Mouse (Mus musculus) brown adipose tissue, adult 24 weeks (tissue): ENCODE measurements around the gene Krt28. TPM values are rescaled to one million over a fixed set of nuclear protein-coding genes. Genes with fewer than 3 reads are reported as not detected.

Experiments
- H3K27ac ChIP-seq: fragments of 200-500 bp; replicated peaks from 2 replicates; pipeline ENCODE4 v1.5.1; 2012; ENCODE audit warnings: low read depth, mild to moderate bottlenecking, low read length
- H3K4me1 ChIP-seq: fragments of 200-500 bp; 2 replicates; pipeline ENCODE4 v1.6.1; 2012; ENCODE audit warnings: low read length, mixed read lengths; ENCODE audit not compliant: control insufficient read depth, insufficient read depth, insufficient read length
- H3K4me3 ChIP-seq: fragments of 200-500 bp; 2 replicates; pipeline ENCODE4 v1.5.1; 2012; ENCODE audit warnings: low read depth, mild to moderate bottlenecking, low read length, moderate library complexity; ENCODE audit not compliant: insufficient read depth
- polyA plus RNA-seq: library from polyadenylated mRNA; stranded (reverse); fragments of >200 nt; gene quantifications from 2 replicates; pipeline ENCODE4 v1.2.4, GENCODE M21; 2012; ENCODE audit not compliant: missing spikeins, insufficient read depth, insufficient read length

Gene Krt28
- polyA plus RNA-seq = not detected in 2 replicates

DNA sequence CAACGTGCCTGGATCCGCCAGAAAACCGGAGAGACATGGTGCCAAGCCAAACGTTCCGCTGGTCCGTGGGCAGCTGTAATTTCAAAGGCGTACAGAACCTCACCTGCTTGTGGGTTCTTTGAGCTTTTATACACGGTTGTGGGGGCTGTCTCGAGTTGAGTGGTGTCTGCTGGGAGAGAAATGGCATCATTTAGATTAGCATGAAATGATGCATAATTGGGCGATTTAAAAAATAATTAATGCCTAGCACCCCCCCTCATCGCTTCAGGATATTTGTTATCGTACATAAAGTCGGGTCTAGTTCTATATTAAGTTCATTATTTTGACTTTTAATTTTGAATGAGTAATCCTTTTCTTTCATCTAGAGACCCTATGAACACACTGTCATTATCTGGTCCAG lies at the start of gene Krt28:
TSS of gene Krt28 (minus strand) at position 101 of the 400 bp plus-strand sequence.
- Histone ChIP-seq H3K4me1 (no peaks in the 10 kb centered on the region), H3K4me3 (no peak within 1 kb of the TSS), H3K27ac (no peak within 1 kb of the TSS)

DNA sequence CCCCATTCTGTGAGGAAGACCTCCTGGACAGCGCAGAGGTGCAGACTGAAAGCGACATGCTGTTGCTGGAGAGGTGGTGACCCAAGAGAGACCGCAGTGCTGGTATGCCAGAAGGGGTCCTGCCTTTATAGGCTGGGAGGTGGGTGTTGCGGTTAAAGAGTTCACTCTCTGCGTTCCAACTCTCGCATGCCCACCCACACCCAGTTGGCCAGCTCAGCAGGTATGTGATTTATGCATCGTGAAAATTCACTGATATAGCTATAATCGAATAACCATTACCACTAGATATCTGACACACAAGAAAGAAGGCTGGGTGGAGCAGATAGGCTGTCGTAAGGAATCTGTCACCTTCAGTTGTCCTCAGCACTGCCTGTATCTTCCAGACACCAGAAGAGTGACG lies 47.5 kb upstream of the Krt28 start, which contains the start of gene Krt12:
TSS of gene Krt12 (minus strand) at position 101 of the 400 bp plus-strand sequence.
- Histone ChIP-seq H3K27ac (no peak within 1 kb of the TSS), H3K4me3 (no peak within 1 kb of the TSS), H3K4me1 (no peaks in the 10 kb centered on the region)

DNA sequence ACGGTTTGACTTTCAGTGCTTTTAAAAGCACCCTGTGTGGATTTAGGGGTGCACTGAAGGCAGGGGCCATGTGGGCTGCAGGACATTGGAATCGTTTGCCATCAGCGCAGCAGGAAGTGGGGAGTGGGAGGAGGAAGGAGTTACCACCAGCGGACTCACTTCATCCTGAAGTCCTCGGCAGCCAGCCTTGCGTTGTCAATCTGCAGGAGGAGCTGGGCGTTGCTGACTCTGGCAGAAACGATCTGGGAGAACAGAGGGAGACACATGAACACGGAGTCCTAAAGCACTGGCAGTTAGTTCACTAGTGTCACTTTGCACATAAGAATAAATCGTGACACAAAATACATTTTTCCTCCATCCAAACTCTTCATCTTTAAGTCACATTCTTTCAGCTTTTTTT lies 45.9 kb upstream of the Krt28 start:
- no peaks in the 10 kb centered on the region for H3K4me1 ChIP-seq
- H3K27ac ChIP-seq = no peak overlapping the region
- no peak overlapping the region for H3K4me3 ChIP-seq

DNA sequence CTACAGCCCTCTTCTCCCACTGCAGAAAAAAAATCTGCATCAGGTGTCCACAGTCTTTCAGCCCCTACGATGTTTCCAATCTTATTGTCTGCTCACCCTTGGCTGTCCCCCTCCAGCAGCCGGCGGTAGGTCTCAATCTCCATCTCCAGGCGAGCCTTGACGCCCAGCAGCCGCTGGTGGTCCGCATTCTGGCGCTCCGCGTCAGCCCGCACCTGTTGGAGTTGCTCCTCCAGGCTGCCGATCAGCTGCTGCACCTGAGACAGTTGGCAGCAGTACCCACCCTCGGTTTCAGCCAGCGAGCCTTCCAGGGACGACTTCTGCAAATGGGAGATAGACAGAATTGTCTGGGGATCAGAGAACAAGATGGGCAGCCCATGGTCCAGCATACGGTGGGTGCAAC lies 43.1 kb upstream of the Krt28 start:
- Histone ChIP-seq H3K4me1 (no peaks in the 10 kb centered on the region), H3K4me3 (no peak overlapping the region), H3K27ac (no peak overlapping the region)

DNA sequence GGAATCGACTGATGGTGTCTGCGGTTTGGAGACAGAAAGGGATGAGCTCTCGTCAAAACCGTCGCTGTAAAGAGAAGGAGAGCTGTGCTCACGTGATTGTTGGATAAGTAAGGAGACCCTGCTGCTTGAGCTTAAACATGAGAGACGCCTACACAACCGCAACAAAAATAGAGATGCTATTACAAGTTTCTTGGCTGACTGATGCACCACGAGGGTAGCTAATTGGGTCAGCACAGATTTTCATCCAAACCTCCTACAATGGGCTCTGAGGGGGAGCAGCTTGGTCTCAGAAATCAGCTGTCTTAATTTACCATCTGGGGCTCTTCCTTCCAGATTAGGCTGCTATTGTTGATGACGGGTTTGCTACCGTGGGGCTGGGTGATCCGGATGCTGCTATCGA lies 42.2 kb upstream of the Krt28 start:
- Histone ChIP-seq H3K4me3 (no peak overlapping the region), H3K27ac (no peak overlapping the region), H3K4me1 (no peaks in the 10 kb centered on the region)

DNA sequence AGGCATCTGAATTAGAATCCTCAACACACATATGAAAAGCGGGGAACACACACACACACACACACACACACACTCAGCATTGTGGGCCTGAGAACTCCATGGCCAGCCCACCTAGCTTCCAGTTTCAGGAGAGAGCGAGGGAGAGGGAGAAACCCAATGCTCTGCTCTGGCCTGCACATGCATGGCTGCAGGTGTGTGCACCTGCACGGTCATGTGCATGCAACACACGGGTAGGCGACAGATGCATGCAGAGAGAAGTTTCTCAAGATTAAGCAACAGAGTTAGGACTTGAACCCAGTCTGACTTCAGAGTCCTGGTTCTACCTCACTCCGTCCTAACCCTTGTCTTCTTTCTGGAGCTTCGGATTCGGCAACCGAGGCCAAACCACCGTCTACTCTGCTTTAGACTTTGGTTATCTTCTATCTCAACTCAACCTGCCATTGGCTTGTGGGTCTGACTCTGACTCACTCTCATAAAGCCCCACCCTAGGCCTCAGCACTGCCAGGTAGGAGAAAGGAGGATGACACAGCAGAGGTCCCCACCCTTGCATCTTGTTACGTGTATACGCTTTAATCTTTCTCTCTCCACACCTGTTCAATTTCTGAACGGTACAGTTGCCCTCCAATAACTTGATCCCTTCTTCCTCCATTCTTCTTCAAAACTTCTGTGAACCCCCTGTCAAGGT lies 39.9 kb upstream of the Krt28 start:
- no peak overlapping the region for H3K27ac ChIP-seq
- no peak overlapping the region for H3K4me3 ChIP-seq
- no peaks in the 10 kb centered on the region for H3K4me1 ChIP-seq

DNA sequence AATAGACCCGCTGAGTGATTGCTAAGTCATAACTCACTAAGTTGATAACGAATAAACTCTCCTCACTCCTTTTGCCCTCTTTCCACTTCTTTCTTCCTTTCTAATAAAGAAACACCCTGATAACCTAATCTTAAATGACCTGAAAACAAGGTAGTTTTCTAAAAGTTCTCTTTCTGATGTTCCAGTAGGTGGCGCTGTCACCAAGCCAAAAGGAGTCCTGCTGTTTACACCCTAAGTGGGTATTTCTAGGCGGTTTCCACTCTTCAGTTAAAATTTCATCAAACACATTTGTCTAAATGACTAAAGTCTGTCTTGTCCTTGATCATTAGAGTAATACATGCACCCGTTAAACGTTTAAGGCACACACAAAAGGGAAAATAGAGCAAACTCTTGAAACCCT lies 38.5 kb upstream of the Krt28 start:
- Histone ChIP-seq H3K27ac (no peak overlapping the region), H3K4me1 (no peaks in the 10 kb centered on the region), H3K4me3 (no peak overlapping the region)

- Histone ChIP-seq H3K4me1 (no peaks in the 10 kb centered on the region), H3K4me3 (no peak overlapping the region), H3K27ac (no peak overlapping the region)
These were observed 31.5 kb upstream of the Krt28 start for GRCm38 (mm10) chr11:99406186-99406585.

- Histone ChIP-seq H3K27ac (no peak overlapping the region), H3K4me1 (no peaks in the 10 kb centered on the region), H3K4me3 (no peak overlapping the region)
These were observed 25.4 kb upstream of the Krt28 start for GRCm38 (mm10) chr11:99399956-99400549.

- no peaks in the 10 kb centered on the region for H3K4me1 ChIP-seq
- H3K4me3 ChIP-seq = no peak overlapping the region
- H3K27ac ChIP-seq = no peak overlapping the region
These were observed 24.1 kb upstream of the Krt28 start for GRCm38 (mm10) chr11:99398832-99399231.

DNA sequence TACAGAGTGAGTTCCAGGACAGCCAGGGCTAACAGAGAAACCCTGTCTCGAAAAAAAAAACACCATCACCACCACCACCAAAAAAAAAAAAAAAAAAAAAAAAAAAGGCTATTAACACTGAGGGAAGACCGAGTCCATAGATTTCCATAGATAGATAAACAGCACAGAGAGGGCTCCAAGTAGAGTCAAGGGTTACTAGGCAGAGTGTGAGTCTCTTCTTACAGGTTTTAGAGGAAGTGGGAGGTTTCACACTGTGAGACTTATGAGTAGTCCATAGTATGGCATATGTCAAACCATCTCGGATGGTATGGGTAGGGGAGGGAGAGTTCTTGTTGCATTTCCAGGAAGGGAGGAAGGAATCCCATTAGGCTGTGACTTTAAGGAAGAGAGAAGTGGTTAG lies 23.4 kb upstream of the Krt28 start:
- no peak overlapping the region for H3K27ac ChIP-seq
- H3K4me1 ChIP-seq = no peaks in the 10 kb centered on the region
- H3K4me3 ChIP-seq = no peak overlapping the region

GRCm38 (mm10) chr11:99396661-99397060 lies 22.0 kb upstream of the Krt28 start:
- Histone ChIP-seq H3K4me3 (no peak overlapping the region), H3K27ac (no peak overlapping the region)

DNA sequence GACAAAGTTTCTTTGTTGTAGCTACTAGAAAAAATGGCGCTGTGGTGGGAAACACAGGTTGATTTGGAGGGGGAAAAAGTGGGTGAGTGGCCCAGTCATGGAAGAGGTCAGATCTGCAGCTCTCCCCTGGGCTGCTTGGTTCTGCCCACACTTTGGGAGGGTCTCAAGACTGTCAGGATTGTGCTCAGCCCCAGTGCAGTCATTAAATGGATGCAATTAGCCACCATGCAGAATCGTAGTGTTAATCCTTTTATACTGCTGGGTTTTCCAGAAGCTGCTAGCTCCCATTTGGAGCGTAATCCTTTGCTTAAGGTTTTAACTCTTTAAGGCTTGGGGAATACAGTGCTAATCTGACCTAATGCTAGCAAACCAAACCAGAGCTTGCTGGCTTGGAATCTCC lies 21.3 kb upstream of the Krt28 start:
- Histone ChIP-seq H3K4me1 (no peaks in the 10 kb centered on the region), H3K4me3 (no peak overlapping the region), H3K27ac (no peak overlapping the region)

More at GRCm38 (mm10) chr11:99396661-99397060, 22.0 kb upstream of the Krt28 start:
- no peaks in the 10 kb centered on the region for H3K4me1 ChIP-seq

DNA sequence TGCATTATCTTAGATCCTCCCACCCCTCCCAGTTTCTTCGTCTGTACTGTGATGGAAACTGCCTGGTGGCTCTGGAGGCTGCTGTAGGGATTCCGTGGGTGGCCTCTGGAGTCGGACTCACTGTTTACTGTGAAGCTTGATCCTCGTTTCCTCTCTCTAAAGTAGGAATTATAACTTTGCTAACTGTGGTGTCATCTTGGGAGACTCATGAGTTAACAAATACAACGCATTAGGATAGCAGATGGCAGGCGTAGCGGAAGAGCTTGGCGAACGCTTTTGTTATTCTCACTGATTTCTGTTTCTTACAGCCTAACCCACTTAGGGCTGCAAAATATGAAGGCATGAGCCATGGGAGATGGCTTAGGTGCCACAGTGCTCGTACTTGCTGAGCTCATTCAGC lies 17.8 kb upstream of the Krt28 start:
- Histone ChIP-seq H3K4me1 (no peaks in the 10 kb centered on the region), H3K4me3 (no peak overlapping the region), H3K27ac (no peak overlapping the region)

DNA sequence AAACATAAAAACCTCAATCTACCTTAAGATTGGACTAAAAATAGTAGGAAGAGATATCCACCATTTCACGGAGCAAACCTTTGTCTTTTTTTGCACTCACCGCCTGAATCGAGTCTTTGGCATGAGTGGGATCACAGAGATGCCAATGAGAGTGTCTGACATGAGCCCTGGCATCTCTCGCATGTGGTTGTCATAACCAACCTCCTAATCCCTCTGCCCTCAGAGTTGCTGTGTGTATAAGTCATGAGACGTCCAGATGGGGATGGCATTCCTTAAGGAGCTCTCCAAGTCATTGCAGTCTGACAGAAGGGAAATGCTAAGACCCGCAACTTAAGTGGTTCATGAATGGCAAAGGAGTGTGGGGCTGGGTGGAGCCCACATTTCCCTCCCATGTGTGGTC lies 16.7 kb upstream of the Krt28 start:
- no peak overlapping the region for H3K4me3 ChIP-seq
- H3K27ac ChIP-seq = no peak overlapping the region
- H3K4me1 ChIP-seq = no peaks in the 10 kb centered on the region

DNA sequence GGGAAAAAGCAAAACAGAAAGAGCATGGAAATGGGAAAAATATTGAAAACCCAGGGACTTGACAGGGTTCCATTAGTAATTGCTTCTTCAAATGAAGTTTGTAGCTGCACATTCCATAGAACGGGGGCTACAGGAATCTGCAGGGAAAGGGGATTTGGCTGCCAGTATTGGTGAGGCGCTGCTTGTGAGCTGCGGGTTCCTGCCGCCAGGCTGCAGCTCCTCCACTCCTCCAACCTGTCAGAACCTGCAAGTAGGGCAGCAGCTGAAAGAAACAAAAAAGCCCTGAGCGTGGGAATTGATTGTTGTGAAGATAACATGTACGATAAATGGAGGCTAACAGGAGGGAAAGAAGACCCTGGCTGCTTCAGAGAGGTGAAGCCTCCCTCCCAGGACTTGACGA lies 16.2 kb upstream of the Krt28 start:
- no peak overlapping the region for H3K4me3 ChIP-seq
- no peaks in the 10 kb centered on the region for H3K4me1 ChIP-seq
- no peak overlapping the region for H3K27ac ChIP-seq
